In the genomic region with DNA sequence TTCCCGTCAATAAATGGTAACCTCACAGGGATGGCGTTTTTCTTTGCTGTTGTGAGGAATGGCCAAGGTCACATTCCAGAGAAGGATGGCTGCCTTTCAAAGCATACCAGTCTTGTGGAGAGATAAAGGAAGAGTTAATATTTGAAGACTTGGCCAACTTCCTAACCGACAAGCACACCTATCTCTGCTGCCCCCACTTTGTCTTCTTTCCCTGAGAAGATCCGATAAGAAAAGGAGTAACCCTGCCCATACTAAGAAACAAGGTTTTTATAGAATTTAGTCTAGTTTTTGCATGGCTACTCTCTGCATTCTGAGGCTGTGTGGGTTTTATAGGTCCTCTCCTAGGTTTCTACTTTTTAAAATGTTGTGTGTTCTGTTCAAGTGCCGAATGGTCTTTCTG, we compare ENCODE assay signal across 19 mouse cellular contexts.
"Had no signal": no experiment of that assay in that cellular context is flagged by ENCODE, and none has a peak within 500 bp of the region (broad histone marks: within the 10 kb centered on the region; RNA-seq: fewer than 3 reads in every experiment).

No protein-coding gene starts in this region.

- H3K36me3 ChIP-seq: lung, embryonic 15.5 days; midbrain, embryonic 13.5 days; midbrain, embryonic 15.5 days; neural tube, embryonic 13.5 days; neural tube, embryonic 15.5 days had no signal

- H3K4me2 ChIP-seq: lung, embryonic 15.5 days; midbrain, embryonic 11.5 days; midbrain, embryonic 13.5 days; midbrain, embryonic 15.5 days; neural tube, embryonic 13.5 days; neural tube, embryonic 15.5 days had no signal

- ATAC-seq: lung, postnatal 0 days; midbrain, embryonic 13.5 days; midbrain, embryonic 15.5 days had no signal

- DNase-seq: lung, adult 2 months; lung, postnatal 14 days; lung, postnatal 36 days; retina, postnatal 1 day; right cerebral cortex, adult 18-20 months; right cerebral cortex, postnatal 25 days; right cerebral cortex, postnatal 4 days; spleen, adult 18-20 months; thymus, adult 18-20 months; thymus, postnatal 14 days; thymus, postnatal 36 days had no signal

- H3K4me3 ChIP-seq: lung, embryonic 15.5 days; midbrain, embryonic 13.5 days; midbrain, embryonic 15.5 days; neural tube, embryonic 13.5 days; neural tube, embryonic 15.5 days had no signal

- H3K27me3 ChIP-seq: lung, embryonic 15.5 days; midbrain, embryonic 13.5 days; midbrain, embryonic 15.5 days; neural tube, embryonic 13.5 days; neural tube, embryonic 15.5 days had no signal

- H3K4me1 ChIP-seq: lung, embryonic 15.5 days; midbrain, embryonic 13.5 days; midbrain, embryonic 15.5 days; neural tube, embryonic 13.5 days; neural tube, embryonic 15.5 days had no signal

- H3K9ac ChIP-seq: lung, embryonic 15.5 days; midbrain, embryonic 13.5 days; midbrain, embryonic 15.5 days; neural tube, embryonic 13.5 days; neural tube, embryonic 15.5 days had no signal

- H3K27ac ChIP-seq: lung, embryonic 15.5 days; macrophage; midbrain, embryonic 13.5 days; midbrain, embryonic 15.5 days; neural tube, embryonic 13.5 days; neural tube, embryonic 15.5 days had no signal

- H3K9me3 ChIP-seq: lung, embryonic 15.5 days; midbrain, embryonic 13.5 days; midbrain, embryonic 15.5 days; neural tube, embryonic 13.5 days; neural tube, embryonic 15.5 days had no signal
